Mouse (Mus musculus) liver, embryonic 18 days (tissue): ENCODE results near the gene Defa32. TPM values are rescaled to one million over a fixed set of nuclear protein-coding genes. Genes with fewer than 3 reads are reported as not detected.

Experiments
- polyA plus RNA-seq: library from polyadenylated mRNA; depleted of rRNA; stranded (reverse); fragments of >200 nt; gene quantifications from 2 replicates; pipeline ENCODE4 v1.2.3, GENCODE M21; 2012; rRNA removed

Defa32 gene
- polyA plus RNA-seq: not detected in 2 replicates

DNA sequence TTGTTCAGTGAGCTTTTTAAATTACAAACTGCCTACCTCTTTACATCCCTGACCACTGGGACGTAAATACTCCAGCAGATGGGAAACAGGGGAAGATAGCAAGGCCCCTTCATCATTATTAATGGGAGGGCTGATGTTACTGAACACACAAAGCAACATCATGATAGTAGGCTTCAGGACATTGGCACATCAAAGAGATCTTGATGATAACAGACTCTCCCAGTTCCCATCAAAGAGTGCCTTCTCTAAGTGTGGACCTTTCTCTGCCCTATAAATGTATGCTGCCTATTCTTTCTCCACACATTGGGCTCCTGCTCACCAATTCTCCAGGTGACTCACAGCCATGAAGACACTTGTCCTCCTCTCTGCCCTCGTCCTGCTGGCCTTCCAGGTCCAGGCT is at the start of gene Defa32:
Gene Defa32 (plus strand): TSS at position 301 of the 400 bp plus-strand sequence.

GRCm38 (mm10) chr8:21508958-21509357 is 19.9 kb upstream of the Defa32 start, which contains the start of gene Defa20:
Defa20 (plus strand) TSS chr8:21509258.

DNA sequence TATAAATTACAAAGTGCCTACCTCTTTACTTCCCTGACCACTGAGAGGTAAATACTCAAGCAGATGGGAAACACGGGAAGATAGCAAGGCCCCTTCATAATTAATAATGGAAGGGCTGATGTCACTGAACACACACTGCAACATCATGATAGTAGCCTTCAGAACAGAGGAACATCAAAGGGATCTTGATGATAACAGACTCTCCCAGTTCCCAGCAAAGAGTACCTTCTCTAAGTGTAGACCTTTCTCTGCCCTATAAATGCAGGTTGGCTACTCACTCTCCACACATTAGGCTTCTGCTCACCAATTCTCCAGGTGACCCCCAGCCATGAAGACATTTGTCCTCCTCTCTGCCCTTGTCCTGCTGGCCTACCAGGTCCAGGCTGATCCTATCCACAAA is 36.3 kb downstream of the Defa32 start, which contains the start of gene Defa37:
Gene Defa37 (plus strand): TSS at position 301 of the 400 bp plus-strand sequence.

Other genes with a start within 250 kb of the Defa32 start
- gene Defa27, start 213.5 kb upstream of the Defa32 start, polyA plus RNA-seq: not detected in 2 replicates
- gene Defa29, start 202.0 kb upstream of the Defa32 start, polyA plus RNA-seq: not detected in 2 replicates
- gene Defa2, start 150.5 kb upstream of the Defa32 start, polyA plus RNA-seq: not detected in 2 replicates
- not detected in 2 replicates for gene Defa33, start 137.2 kb upstream of the Defa32 start, polyA plus RNA-seq
- not detected in 2 replicates for gene Defa36, start 101.6 kb upstream of the Defa32 start, polyA plus RNA-seq
- not detected in 2 replicates for gene Gm7849, start 72.5 kb upstream of the Defa32 start, polyA plus RNA-seq
- not detected in 2 replicates for gene Defa20, start 19.8 kb upstream of the Defa32 start, polyA plus RNA-seq
- not detected in 2 replicates for gene Defa37, start 36.4 kb downstream of the Defa32 start, polyA plus RNA-seq
- not detected in 2 replicates for gene Defa28, start 54.0 kb downstream of the Defa32 start, polyA plus RNA-seq
- gene Gm7861, start 65.5 kb downstream of the Defa32 start, polyA plus RNA-seq: not detected in 2 replicates
- not detected in 2 replicates for gene Defa26, start 89.2 kb downstream of the Defa32 start, polyA plus RNA-seq
- gene Defa17, start 126.7 kb downstream of the Defa32 start, polyA plus RNA-seq: not detected in 2 replicates
- not detected in 2 replicates for gene Defa34, start 136.8 kb downstream of the Defa32 start, polyA plus RNA-seq
- not detected in 2 replicates for gene AY761184, start 174.6 kb downstream of the Defa32 start, polyA plus RNA-seq
- not detected in 2 replicates for gene Defa24, start 205.5 kb downstream of the Defa32 start, polyA plus RNA-seq